Mouse (Mus musculus): Measurements from ENCODE around the gene Fsd1. TPM values are rescaled to one million over a fixed set of nuclear protein-coding genes. Genes with fewer than 3 reads are reported as not detected.
A peak's percentile ranks its signal among the peaks of the same experiment; 100 is the strongest.

Gene Fsd1
- polyA plus RNA-seq, 1 experiment: 88.0 TPM

DNA sequence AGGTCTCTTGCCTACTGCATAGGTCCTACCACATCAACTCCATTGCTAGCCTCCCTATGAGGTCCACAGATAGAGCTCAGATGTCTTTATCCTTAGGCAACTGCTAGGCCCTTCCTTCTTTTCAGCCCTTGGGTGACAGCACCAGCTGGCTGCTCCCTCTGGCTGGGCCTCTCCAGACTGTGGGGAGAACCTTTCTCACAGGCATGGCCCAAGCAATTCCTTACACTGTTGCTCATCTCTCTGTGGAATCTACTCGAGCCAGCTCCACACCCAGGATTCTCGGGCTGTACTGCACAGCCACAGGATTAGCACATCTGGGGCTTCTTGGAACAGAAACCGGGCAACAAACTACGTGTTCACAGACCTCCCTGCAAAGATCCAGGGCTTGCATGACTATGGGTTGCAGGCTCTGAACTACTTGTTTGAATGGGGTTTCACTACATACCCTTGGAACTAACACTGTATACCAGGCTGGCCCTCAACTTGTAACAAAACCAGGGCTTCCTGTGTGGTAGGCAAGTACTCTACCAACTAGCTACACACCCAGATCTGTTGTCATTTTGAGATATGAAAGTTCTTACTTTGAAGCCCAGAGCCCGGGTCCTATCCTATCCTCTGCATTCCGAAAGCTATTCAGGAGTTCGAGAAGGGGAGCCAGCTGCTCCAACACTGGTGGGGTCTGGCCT lies 47.9 kb downstream of the Fsd1 start:
- DNase-seq: no peak
- Histone ChIP-seq H3K4me1 (ENCODE audit: control insufficient read depth, insufficient read depth, low read length) (peaks cover 35% of the 10 kb centered on the region), H3K27me3 (ENCODE audit: control insufficient read depth, insufficient read depth, low read length) (no peaks in the 10 kb centered on the region), H3K27ac (ENCODE audit: insufficient read depth, low read length) (no peak overlapping the region), H3K4me3 (replicated peaks; ENCODE audit: insufficient read depth, low read depth, low read length) (no peak overlapping the region)
- no peak for TF ChIP-seq POLR2A (IDR thresholded peaks at IDR 0.05; ENCODE audit: borderline replicate concordance, insufficient read depth, low read length)
- TF ChIP-seq CTCF (IDR thresholded peaks at IDR 0.05; ENCODE audit: borderline replicate concordance, insufficient read depth, low read depth, low read length): no peak
- WGBS: 76% methylated on average over 7 of the region's 7 CpGs

DNA sequence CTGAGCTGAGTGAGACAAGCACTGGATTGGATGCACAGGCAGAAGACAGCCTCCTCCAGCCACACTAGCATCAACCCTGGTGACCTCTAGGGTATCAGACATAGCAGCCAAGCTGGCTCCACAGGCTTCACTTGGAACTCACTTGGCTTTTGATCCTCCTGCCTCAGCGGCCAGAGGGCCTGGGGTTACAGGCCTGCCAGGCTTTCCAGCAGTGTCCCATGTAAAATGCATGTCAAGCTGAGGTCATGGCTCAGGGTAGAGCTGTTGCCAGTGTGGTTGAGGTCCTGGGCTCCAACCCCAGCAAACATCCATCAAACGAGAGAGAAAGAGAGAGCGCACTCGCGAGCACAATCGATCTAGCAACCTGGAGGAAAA lies 48.4 kb downstream of the Fsd1 start:
- H3K27ac ChIP-seq (ENCODE audit: insufficient read depth, low read length): no peak overlapping the region
- H3K4me1 ChIP-seq (ENCODE audit: control insufficient read depth, insufficient read depth, low read length): peaks cover 30% of the 10 kb centered on the region
- no peak for TF ChIP-seq POLR2A (IDR thresholded peaks at IDR 0.05; ENCODE audit: borderline replicate concordance, insufficient read depth, low read length)
- no peak for TF ChIP-seq CTCF (IDR thresholded peaks at IDR 0.05; ENCODE audit: borderline replicate concordance, insufficient read depth, low read depth, low read length)
- WGBS: 81% methylated on average over 6 of the region's 6 CpGs
- DNase-seq: peak in 1 of 2 experiments; percentile 17
- H3K27me3 ChIP-seq (ENCODE audit: control insufficient read depth, insufficient read depth, low read length): no peaks in the 10 kb centered on the region
- no peak overlapping the region for H3K4me3 ChIP-seq (replicated peaks; ENCODE audit: insufficient read depth, low read depth, low read length)

DNA sequence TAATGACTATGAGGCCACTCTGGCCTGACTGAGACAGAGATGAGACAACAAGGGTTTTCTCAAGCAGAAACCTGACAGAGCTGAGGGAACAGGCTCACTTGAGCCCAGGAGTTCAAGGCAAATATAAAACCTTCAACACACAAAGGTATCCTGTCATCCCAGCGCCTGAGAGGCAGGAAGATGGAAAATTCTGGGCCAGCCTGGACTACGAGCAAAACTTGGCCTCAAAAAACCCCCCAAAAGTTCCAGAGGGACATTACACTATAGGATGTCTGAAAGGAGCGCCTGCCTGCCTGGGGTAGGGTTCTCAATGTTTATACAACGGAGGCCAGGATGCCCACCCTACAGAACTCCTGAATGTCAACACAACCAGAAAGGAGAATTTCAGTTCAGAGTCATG lies 48.9 kb downstream of the Fsd1 start:
- H3K4me3 ChIP-seq (replicated peaks; ENCODE audit: insufficient read depth, low read depth, low read length): peak overlapping the region; percentile 14
- no peak overlapping the region for H3K27ac ChIP-seq (ENCODE audit: insufficient read depth, low read length)
- H3K4me1 ChIP-seq (ENCODE audit: control insufficient read depth, insufficient read depth, low read length): peaks cover 28% of the 10 kb centered on the region
- no peaks in the 10 kb centered on the region for H3K27me3 ChIP-seq (ENCODE audit: control insufficient read depth, insufficient read depth, low read length)
- WGBS: 74% methylated on average over 4 of the region's 4 CpGs
- DNase-seq: no peak
- no peak for TF ChIP-seq CTCF (IDR thresholded peaks at IDR 0.05; ENCODE audit: borderline replicate concordance, insufficient read depth, low read depth, low read length)
- no peak for TF ChIP-seq POLR2A (IDR thresholded peaks at IDR 0.05; ENCODE audit: borderline replicate concordance, insufficient read depth, low read length)

DNA sequence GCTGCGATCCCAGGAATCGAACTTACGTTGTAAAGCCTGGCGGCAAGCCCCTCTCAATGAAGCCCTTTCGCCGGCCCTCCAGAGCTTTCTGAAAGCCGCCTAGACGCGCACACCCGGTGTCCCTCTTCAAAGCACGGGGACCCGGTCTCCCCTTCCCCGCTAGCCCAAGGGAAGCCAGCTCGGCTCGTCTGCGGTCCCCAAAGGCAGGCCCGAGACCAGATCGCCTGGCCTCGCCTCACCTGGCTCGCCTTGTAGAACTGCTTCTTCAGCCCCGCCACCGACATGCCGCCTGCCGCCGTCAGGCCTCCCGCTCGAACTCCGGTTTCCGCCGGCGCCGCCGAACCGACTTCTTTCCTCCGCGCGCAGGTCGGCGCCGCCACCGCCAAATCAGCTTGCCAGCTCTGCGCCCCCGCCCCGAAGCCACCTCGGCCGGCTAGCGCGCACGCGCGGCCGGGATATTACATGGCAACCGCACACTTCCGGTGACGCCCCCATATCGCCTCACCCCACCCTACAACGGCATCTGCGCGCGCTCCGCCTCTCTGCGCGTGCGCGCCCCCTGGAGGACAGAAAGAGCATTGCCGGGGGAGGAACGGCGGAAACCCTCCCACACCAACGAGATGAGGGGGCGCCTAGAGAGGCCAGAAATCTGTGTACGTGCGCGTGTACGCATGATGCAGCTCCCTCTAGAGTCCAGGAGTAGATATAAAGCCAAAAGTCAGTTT lies 50.0 kb downstream of the Fsd1 start, which contains the start of gene Sh3gl1:
Gene Sh3gl1, minus strand, starts transcription at position 460 of the 725 bp plus-strand sequence.
- DNase-seq: peak; percentile 99 to 100
- Histone ChIP-seq H3K27ac (ENCODE audit: insufficient read depth, low read length) (peak within 1 kb of the TSS; percentile 74), H3K4me3 (replicated peaks; ENCODE audit: insufficient read depth, low read depth, low read length) (peak within 1 kb of the TSS; percentile 69), H3K27me3 (ENCODE audit: control insufficient read depth, insufficient read depth, low read length) (no peaks in the 10 kb centered on the region), H3K4me1 (ENCODE audit: control insufficient read depth, insufficient read depth, low read length) (peaks cover 20% of the 10 kb centered on the region)
- TF ChIP-seq CTCF (IDR thresholded peaks at IDR 0.05; ENCODE audit: borderline replicate concordance, insufficient read depth, low read depth, low read length): peak; percentile 94
- TF ChIP-seq POLR2A (IDR thresholded peaks at IDR 0.05; ENCODE audit: borderline replicate concordance, insufficient read depth, low read length): peak; percentile 78
- WGBS: under 1% methylated on average over 74 of the region's 74 CpGs

DNA sequence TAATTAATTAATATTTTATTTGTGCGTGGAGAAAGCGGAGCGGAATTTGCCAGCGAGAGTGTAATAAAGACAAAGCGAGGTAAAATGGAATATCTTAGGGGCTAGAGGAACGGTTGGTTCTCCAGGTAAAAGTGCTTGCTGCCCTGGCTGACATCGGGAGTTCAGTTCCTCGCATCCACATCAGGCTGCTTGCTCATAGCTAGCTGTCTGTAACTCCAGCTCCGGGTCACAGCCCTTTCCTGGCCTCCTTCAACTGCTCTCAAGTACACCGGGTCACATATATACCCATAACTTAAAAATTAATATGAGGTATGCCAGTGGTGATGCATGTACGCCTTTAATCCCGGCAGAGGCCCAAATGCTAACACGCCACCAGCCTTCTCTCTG lies 50.6 kb downstream of the Fsd1 start:
- Histone ChIP-seq H3K27me3 (ENCODE audit: control insufficient read depth, insufficient read depth, low read length) (no peaks in the 10 kb centered on the region), H3K4me3 (replicated peaks; ENCODE audit: insufficient read depth, low read depth, low read length) (peak overlapping the region; percentile 50), H3K27ac (ENCODE audit: insufficient read depth, low read length) (peak overlapping the region; percentile 21; the same call in 1 of the 2 replicates), H3K4me1 (ENCODE audit: control insufficient read depth, insufficient read depth, low read length) (peaks cover 18% of the 10 kb centered on the region)
- WGBS: 30% methylated on average over 13 of the region's 13 CpGs
- no peak for DNase-seq
- TF ChIP-seq CTCF (IDR thresholded peaks at IDR 0.05; ENCODE audit: borderline replicate concordance, insufficient read depth, low read depth, low read length) (no peak), POLR2A (IDR thresholded peaks at IDR 0.05; ENCODE audit: borderline replicate concordance, insufficient read depth, low read length) (no peak)

DNA sequence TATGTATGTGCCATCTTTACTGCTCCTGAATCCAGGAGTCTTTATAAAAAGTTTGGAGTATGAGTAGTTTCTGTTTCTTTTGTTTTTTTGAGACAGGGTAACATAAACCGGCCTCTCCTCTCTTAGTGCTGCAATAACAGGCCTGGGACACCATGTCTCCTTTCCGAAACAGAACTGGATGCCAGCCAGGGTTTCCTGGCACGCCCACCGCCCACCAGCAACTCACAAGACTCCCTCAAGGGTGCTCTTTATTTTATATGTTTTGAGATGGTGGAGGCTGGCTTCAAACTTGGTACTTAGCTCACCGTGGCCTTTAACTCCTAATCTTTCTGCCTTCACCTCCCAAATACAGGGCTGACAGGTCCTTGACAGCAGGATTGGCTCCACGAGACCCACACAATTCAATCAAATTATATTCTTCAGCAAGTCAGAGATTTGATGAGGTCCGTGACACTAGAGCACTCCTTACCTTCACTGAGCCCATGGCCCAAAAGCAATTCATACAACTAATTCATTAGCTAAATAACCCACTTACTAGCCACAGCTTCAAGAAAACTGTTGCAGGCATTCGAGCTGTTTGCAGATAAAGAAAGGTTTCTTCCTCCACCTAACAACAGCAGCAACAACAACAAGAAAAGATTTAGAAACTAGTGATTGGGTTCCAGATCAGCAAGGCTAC lies 52.4 kb downstream of the Fsd1 start:
- H3K27ac ChIP-seq (ENCODE audit: insufficient read depth, low read length): no peak overlapping the region
- 70% methylated on average over 8 of the region's 8 CpGs for WGBS
- H3K27me3 ChIP-seq (ENCODE audit: control insufficient read depth, insufficient read depth, low read length): no peaks in the 10 kb centered on the region
- H3K4me3 ChIP-seq (replicated peaks; ENCODE audit: insufficient read depth, low read depth, low read length): no peak overlapping the region
- DNase-seq: no peak
- peaks cover 9% of the 10 kb centered on the region for H3K4me1 ChIP-seq (ENCODE audit: control insufficient read depth, insufficient read depth, low read length)
- TF ChIP-seq POLR2A (IDR thresholded peaks at IDR 0.05; ENCODE audit: borderline replicate concordance, insufficient read depth, low read length) (no peak), CTCF (IDR thresholded peaks at IDR 0.05; ENCODE audit: borderline replicate concordance, insufficient read depth, low read depth, low read length) (no peak)

DNA sequence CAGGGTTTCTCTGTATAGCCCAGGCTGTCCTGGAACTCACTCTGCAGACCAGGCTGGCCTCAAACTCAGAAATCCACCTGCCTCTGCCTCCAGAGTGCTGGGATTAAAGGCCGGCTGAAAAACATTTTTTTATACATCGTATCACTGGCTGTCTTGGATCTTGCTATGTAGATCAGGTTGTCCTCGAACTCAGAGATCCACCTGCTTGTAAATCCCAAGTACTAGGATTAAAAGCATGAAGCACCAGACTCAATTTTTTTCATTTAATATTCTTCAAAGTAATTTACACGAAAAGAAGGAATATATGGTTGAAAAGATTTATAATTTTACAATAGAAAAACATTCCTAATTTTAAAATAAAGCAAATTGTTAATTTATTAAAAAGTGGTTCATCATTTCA lies 53.0 kb downstream of the Fsd1 start:
- TF ChIP-seq POLR2A (IDR thresholded peaks at IDR 0.05; ENCODE audit: borderline replicate concordance, insufficient read depth, low read length) (no peak), CTCF (IDR thresholded peaks at IDR 0.05; ENCODE audit: borderline replicate concordance, insufficient read depth, low read depth, low read length) (no peak)
- no peak for DNase-seq
- no peaks in the 10 kb centered on the region for H3K27me3 ChIP-seq (ENCODE audit: control insufficient read depth, insufficient read depth, low read length)
- H3K4me1 ChIP-seq (ENCODE audit: control insufficient read depth, insufficient read depth, low read length): peaks cover 6% of the 10 kb centered on the region
- WGBS: 67% methylated on average over 4 of the region's 4 CpGs
- no peak overlapping the region for H3K4me3 ChIP-seq (replicated peaks; ENCODE audit: insufficient read depth, low read depth, low read length)
- H3K27ac ChIP-seq (ENCODE audit: insufficient read depth, low read length): no peak overlapping the region
